Mouse (Mus musculus): ENCODE measurements around the gene Obsl1. TPM values are rescaled to one million over a fixed set of nuclear protein-coding genes. Genes with fewer than 3 reads are reported as not detected.
A peak's percentile ranks its signal among the peaks of the same experiment; 100 is the strongest.

Obsl1 gene
- total RNA-seq, 2 experiments from 2014 or later: 24.1 to 26.3 TPM

DNA sequence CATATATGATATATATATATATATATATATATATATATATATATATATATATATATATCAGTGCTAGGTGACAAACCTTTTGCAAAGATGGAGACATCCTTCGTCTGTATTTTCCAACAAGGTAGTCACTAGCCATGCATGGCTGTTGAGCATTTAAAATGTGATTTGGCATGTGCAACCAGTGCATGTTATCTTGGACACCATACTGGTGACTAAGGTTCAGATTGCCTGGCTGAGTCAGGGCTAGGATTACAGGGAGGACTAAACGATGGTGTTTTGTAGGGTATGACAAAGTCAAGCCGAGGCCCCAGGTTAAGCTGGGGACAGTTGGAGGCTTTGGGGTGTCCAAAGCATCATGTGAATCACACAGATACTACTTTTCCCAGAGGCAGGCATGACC lies 50.8 kb downstream of the Obsl1 start:
- DNase-seq: no peak

DNA sequence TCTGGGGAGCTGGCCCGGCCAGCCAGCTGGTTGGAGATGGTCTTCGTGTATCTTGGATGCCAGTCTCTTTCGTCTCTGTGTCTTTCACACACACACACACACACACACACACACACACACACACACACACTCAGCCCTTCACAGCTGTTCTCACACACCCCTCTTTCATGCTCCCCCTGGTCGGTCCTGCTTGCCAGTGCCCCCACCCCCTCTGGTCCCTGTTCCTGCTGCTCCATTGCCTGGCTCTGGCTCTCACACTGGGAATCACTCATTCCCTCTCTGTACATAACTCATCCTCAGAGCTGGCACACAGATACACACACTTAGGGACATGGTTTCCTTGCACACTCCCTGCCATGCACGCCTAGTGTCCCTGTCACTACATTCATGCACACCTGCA lies 54.4 kb downstream of the Obsl1 start:
- no peak for DNase-seq

GRCm38 (mm10) chr1:75450314-75451005 lies 55.8 kb downstream of the Obsl1 start, which contains the start of gene Asic4:
Asic4 (plus strand) TSS chr1:75450436.
- DNase-seq: no peak

DNA sequence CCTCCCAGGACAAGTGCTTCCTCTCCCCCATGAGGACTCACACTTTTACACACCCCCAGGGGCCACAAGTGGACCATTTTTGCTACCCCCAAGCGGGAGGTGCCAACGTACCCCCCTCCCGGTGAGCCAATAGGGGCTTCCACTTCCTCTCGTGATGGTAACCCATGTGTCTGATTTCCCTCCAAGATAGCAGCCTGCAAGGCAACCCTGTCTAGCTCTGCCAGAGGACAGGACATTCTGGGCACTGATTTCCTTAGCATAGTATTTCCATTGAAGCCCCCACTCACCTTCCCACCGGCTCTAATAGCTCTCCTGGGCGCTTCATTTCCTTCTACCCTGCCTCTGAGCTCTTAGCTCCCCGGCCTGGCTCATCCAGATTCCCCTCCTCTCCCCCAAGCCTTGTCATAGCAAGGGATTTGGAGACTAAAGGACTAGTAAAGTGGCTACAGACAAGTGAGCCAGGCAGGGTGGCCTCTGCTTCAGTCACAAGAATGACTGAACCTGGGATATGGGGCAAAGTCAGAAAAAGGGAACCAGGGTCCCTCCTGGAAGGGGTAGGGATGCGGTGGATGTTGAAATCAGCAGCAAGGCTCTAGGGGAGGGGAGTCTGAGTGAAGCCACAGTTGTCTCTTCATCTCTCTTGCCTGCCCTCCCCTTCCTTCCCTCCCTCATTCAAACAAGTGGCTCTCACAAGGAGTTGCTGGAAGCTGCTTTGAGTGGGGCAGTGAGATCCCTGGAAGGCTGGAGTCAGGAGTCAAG lies 56.7 kb downstream of the Obsl1 start:
- DNase-seq: no peak

DNA sequence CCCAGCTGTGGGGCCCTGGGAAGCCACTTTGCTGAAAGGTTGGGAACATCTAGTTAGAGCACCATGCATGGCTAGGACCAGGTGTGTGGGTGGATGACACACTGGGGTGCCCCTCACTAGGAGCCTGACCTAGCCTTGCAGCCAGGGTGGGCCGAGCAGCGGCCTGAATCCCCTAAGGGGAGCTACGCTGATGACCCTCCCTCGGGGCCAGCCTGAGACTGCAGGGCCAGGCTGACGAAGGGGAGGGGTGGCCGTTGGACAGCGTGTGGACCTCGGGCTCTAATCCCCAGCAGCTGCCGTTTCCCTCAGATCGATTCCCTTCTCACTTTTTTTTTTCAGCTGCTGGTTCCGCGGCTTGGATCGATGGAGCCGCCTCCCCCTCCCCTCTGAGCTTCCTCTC lies 57.3 kb downstream of the Obsl1 start:
- DNase-seq: no peak

- DNase-seq: no peak
These were observed 58.2 kb downstream of the Obsl1 start for GRCm38 (mm10) chr1:75448052-75448431.

- DNase-seq: no peak
These were observed 58.8 kb downstream of the Obsl1 start for GRCm38 (mm10) chr1:75447265-75448051.

- DNase-seq: no peak
These were observed 59.6 kb downstream of the Obsl1 start for GRCm38 (mm10) chr1:75446656-75447055.

DNA sequence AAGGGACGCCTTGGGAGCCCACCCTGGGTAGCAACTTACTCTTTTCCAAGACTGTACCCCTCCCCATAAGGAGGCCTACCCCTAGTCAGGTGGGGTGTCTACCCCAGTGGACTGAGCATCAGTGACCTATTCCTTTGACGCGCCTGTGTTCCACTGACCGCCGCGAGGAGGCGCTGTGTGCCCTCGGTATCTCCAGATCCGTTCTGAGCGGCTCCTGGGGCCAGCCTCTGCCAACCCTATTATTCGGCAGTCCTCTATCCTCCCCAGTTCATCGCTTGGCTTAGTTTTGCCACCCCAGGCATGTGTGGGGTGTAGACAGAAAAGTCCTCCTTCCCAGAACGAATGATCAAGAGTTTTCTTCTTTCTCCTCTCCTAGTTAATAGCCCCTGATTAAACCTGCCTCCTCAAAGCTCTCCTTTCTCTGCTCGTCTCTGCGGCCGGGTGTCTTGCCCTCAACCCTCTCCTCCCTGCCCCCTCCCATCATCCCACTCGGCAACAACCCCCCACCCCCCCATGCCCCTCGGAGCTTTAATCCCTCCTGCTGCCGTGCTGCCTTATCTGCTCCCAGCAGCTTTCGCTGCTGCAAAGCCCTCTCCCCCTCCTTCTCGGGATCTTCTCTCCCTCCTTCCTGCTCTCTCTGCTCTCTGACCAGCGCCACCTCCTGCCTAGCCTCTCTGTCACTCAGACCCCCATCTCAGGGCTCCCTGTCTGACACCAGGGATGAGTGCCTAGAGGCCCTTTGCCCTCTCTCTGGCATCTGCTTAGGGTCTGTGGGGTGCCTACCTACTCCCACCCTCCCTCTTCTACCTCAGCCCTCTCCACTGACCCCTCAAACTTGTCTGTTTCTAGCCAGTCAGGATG lies 60.3 kb downstream of the Obsl1 start:
- DNase-seq: peak; percentile 72 to 74

DNA sequence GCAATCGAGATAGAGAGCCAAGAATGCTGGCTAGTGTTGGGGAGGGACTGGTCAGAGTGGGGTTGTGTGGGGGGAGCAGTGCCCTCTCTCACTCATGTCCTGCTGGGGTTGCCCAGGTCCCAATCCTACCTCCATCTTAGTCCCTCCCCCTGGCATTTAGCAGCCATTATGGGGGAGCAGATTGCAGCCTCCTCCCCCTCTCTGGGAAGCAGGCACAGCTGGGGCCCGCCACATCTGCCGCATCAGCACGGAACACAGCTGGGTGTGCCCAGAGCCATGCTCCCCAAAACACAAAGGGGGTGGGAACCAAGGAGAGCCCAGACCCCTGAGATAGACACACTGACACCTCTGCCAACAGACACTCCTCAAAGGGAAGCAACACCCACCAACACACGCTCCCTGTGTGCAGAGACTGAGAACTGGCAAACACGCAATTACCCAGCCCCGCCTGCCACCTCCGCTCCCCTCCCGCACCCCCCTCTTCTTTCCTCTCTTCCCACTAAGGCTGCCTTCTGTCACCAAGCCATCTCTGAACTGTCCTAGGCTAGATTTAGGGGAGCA lies 61.0 kb downstream of the Obsl1 start:
- peak; percentile 66 to 68 for DNase-seq

- DNase-seq: no peak
These were observed 62.0 kb downstream of the Obsl1 start for GRCm38 (mm10) chr1:75444208-75444607.

DNA sequence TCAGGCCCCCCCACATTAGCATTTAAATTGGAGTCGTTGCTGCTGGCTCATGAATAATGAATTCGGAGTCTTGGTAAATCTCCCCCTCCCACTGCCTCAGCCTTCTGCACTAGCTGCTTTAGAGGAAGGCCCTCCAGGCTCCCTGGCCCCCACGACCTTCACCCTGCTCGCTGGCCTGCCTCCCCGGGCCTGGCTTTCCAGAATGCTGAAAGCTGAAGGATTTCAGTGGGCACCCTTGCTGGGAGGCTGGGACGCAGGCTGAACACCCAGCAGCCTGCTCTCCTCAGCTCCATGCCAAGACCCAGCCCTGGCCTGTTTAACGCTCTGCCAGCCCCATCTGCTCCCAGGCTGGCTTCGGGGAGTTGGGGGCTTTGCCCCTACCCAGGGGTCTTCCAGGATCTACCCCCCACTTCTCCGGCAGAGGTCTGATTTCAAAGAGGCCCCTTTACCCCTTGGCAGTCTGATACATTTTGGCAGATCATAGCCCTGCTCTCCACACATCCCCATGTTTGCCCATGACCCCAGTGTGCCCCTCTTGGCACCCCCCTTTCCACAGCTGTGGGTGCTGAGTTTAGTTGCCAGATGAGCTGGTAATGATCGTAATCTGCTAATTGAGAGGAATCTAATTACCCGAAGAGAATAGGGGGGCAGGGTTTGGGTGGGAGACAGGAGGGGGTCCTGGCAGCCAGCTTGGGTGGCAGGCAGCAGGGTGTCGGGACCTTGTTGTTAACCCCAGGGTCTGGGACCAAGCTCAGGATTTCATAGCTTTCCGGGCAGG lies 62.8 kb downstream of the Obsl1 start:
- no peak for DNase-seq

DNA sequence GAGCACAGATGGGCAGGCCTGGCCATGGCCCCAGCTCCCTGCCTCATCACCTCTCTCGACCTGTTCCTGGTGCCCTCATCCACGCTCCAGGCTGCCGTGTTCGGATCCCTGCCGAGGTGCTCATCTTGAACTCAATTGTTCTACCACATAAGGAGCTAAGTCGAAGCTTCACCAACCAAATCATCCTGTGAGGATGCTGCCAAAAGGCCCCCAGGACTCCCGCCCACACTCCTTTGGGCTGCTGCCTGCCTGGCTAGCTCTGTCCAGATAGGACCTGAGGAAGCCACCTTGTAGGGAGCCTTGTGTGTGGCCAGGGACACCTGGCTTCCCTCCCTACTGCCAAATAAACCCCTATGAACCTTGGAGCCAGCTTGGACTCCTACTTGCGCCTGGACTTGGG lies 63.4 kb downstream of the Obsl1 start:
- no peak for DNase-seq

GRCm38 (mm10) chr1:75442171-75442570 lies 64.1 kb downstream of the Obsl1 start:
- DNase-seq: no peak

GRCm38 (mm10) chr1:75441471-75441996 lies 64.7 kb downstream of the Obsl1 start:
- no peak for DNase-seq

- DNase-seq: no peak
These were observed 65.6 kb downstream of the Obsl1 start for GRCm38 (mm10) chr1:75440661-75441060.

GRCm38 (mm10) chr1:75438782-75439181 lies 67.5 kb downstream of the Obsl1 start:
- no peak for DNase-seq

DNA sequence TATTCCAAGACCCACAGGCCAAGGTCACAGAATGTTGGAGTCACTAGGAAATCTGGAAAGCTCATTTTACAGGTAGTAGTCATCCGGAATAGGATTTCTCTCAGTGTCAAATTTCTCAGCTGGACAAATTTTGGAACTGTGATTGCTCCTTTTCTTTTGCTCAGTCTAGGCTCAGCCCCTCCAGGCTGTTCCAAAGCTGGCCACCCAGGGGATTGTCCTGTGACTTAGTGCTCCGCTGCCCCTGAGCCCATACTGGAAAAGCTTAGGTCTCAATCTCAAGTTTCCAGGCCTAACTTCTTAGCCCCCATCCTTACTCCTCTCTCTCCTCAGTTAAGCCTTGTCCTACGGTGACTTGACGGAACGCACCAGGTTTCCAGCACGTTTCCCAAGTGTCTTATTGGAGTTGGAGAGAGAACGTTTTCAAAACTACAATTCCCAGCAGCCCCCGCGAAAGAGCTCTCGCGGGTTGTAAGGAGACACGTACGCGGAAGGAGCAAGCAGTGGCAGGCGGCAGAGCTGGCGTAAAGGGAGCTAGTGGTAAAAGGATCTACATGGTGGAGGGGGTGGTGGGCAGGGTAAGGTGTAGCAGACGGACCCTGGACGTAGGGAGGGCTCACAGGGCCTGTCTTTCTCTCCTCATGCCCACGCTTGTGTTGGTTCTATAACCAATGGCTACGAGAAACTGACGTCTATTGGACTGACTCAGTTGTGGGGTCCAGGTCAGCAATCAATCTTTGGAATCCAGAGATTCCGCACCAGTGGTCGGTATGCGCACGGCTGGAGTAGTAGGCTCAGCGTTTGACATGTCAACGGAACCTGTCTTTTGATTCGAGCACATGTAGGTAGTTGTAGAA lies 70.5 kb downstream of the Obsl1 start, which contains the start of gene Gmppa:
Gene Gmppa (plus strand): TSS at position 456 of the 854 bp plus-strand sequence.
- peak; percentile 78 to 82 for DNase-seq

All from layer of hippocampus, postnatal 36 days (tissue).